Mouse (Mus musculus) stomach, postnatal 0 days (tissue): Measurements from ENCODE around the gene Wdr24.

Source experiments
- CTCF ChIP-seq: IDR thresholded peaks from 2 replicates; pipeline ENCODE4 v1.5.1; 2016; ENCODE audit warnings: antibody characterized with exemption, low read depth, mild to moderate bottlenecking, moderate library complexity
- EP300 ChIP-seq: optimal IDR thresholded peaks from 2 replicates; pipeline ENCODE3; 2016; ENCODE audit warnings: antibody characterized with exemption

- TF ChIP-seq CTCF (no peak), EP300 (no peak)
Observed at GRCm38 (mm10) chr17:25777948-25778347, 45.5 kb upstream of the Wdr24 start.
